Mouse (Mus musculus) layer of hippocampus, adult 18-20 months (tissue): ENCODE data around the gene Atad3a. TPM values are rescaled to one million over a fixed set of nuclear protein-coding genes. Genes with fewer than 3 reads are reported as not detected.

ENCODE experiments used
- DNase-seq, 2 experiments: peaks; one replicate each; pipeline ENCODE4 v3.0.0; 2022; ENCODE audit warnings: low spot score in 2 of 2
- microRNA-seq, 2 experiments: library from miRNA; unstranded; fragments of <30 nt; microRNA quantifications; one replicate each; pipeline ENCODE4 v1.2.0; 2021
- total RNA-seq, 2 experiments: library from RNA; stranded (reverse); gene quantifications; 2 replicates each; pipeline ENCODE4 v1.2.3; 2021

The Atad3a gene
- total RNA-seq, 2 experiments from 2014 or later: 50.6 to 50.9 TPM

DNA sequence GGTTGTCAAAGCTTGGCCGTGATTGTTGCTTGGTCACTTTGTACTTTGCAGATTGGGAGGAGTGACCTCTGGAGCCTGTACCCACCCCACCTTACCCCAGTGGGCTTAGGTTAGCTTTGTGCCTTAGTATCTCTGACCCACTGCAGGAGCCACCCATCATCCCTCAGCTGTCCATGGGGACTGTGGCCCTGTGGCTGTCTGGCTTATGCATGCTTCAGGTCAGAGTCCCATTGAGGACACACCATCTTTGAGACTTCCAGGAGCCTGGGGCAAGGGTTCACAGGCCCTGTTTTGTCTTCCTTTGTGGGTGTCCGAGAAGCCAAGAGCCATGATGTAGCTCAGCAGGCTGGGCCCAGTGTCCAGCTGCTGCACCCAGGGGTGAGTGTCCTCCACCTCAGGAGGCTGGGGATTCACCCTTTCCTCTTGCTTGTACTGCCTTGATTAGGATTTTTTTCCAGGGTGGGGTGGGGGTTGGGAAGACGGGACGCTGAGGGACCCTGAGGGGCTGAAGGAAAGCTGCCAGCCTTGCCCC lies 65.3 kb downstream of the Atad3a start:
- no peak for DNase-seq

DNA sequence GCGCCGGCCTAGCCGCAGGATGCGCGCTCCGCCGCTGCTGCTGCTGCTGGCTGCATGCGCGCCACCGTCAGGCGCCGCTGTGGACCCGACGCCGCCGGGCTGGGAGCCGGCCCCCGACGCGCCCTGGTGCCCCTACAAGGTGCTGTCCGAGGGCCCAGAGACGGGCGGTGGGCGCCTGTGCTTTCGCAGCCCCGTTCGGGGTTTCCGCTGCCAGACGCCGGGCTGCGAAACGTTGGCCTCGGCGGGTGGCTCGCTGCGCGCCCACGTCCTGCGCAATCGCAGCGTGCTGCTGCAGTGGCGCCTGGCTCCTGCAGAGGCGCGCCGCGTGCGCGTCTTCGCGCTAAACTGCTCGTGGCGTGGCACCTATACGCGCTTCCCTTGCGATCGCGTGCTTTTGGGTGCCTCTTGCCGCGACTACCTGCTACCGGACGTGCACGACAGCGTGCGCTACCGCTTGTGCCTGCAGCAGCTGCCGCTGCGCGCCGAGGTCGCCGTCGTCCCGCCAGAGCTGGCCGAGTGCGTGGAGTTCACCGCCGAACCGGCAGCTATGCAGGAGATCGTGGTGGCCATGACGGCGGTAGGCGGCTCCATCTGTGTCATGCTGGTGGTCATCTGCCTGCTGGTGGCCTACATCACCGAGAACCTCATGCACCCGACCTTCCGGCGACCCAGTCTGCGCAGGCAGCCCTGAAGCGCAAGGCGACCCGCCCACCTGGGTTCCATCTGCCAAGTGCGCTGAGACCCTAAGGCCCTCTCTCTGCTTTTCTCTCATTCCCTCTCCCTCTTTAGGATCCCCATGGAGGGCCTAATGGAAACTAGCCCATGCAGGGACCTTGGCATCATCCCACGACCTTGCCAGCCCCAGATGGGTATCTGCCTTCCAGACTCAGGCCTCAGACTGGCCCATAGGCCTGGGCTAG lies 66.2 kb downstream of the Atad3a start:
- peak; percentile 81 to 83 for DNase-seq

DNA sequence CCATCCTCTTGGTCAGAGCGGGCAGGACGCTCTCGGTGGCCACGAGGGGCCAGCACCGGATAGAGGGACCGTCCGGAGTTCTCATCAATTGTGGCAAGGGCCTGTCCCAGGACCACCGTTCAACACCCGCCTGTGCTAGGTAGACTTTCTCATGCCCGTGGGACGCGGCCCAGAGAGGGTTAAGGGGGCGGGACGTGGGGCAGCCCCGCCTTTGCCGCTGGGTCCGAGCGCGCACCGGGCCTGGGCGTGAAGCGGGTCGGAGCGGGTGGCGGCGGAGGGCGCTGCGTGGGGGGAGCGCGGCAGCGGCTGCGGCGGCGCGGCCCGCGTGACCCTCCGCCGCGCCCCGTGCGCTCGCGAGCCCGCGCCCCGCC lies 66.8 kb downstream of the Atad3a start, which contains the start of gene Fndc10:
Gene Fndc10 (plus strand): TSS at position 232 of the 371 bp plus-strand sequence.
- peak; percentile 72 to 73 for DNase-seq

DNA sequence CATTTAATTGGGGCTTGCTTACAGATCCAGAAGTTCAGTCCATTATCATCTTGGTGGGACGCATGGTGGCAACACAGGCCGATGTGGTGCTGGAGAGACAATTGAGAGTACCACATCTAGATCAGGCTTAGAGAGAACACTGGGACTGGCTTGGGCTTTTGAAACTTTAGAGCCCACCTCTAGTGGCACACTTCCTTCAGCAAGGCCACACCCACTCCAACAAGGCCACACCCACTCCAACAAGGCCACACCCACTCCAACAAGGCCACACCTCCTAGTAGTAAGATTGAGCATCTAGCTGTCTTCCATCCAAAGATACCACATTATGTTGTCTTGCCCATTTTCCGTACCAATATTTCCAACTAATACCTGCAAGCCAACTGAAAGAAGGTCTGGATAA lies 68.5 kb downstream of the Atad3a start:
- no peak for DNase-seq

Small RNAs within 50 kb of the gene (microRNA-seq; reads per million reads assigned to microRNA genes)
- gene Gm27743: 0 reads per million in 2 experiments

Other genes with a start within 250 kb of the Atad3a start
- 10 to 100 TPM; 65.4 to 69.2 TPM for gene Nadk, start 198.7 kb downstream of the Atad3a start, total RNA-seq
- gene Slc35e2, start 159.7 kb downstream of the Atad3a start, total RNA-seq: 10 to 100 TPM; 39.3 to 42.3 TPM
- 10 to 100 TPM; 45.3 to 47.0 TPM for gene Cdk11b, start 136.2 kb downstream of the Atad3a start, total RNA-seq
- gene Gm10563, start 115.7 kb downstream of the Atad3a start, total RNA-seq: not detected
- 1 to 10 TPM; 2.8 to 4.2 TPM for gene Mmp23, start 107.7 kb downstream of the Atad3a start, total RNA-seq
- 100 to 1,000 TPM; 106 to 112 TPM for gene Mib2, start 91.9 kb downstream of the Atad3a start, total RNA-seq
- 10 to 100 TPM; 23.3 to 23.5 TPM for gene Fndc10, start 66.8 kb downstream of the Atad3a start, total RNA-seq
- 10 to 100 TPM; 81.4 to 89.1 TPM for gene Ssu72, start 56.3 kb downstream of the Atad3a start, total RNA-seq
- 10 to 100 TPM; 35.8 to 39.5 TPM for gene Tmem240, start 26.3 kb downstream of the Atad3a start, total RNA-seq
- gene Vwa1, start 13.6 kb upstream of the Atad3a start, total RNA-seq: 10 to 100 TPM; 10.4 to 11.9 TPM
- gene Tmem88b, start 24.8 kb upstream of the Atad3a start, total RNA-seq: 10 to 100 TPM; 25.6 to 30.8 TPM
- not detected for gene Ankrd65, start 29.3 kb upstream of the Atad3a start, total RNA-seq
- gene Mrpl20, start 41.8 kb upstream of the Atad3a start, total RNA-seq: 10 to 100 TPM; 74.7 to 91.6 TPM
- 10 to 100 TPM; 70.4 to 79.3 TPM for gene Ccnl2, start 51.4 kb upstream of the Atad3a start, total RNA-seq
- 100 to 1,000 TPM in 1 of 2 experiments, 10 to 100 TPM in 1; 97.4 to 106 TPM for gene Aurkaip1, start 70.2 kb upstream of the Atad3a start, total RNA-seq
- gene Mxra8, start 78.6 kb upstream of the Atad3a start, total RNA-seq: 1 to 10 TPM; 5.6 to 6.9 TPM
- gene Dvl1, start 86.3 kb upstream of the Atad3a start, total RNA-seq: 10 to 100 TPM; 85.4 to 86.9 TPM
- gene Tas1r3, start 102.3 kb upstream of the Atad3a start, total RNA-seq: under 1 TPM; 0.30 to 0.35 TPM
- gene Cptp, start 108.3 kb upstream of the Atad3a start, total RNA-seq: 10 to 100 TPM; 31.9 to 33.2 TPM
- gene Ints11, start 108.5 kb upstream of the Atad3a start, total RNA-seq: 10 to 100 TPM; 29.0 to 33.8 TPM
- gene Pusl1, start 130.7 kb upstream of the Atad3a start, total RNA-seq: 10 to 100 TPM; 45.8 to 54.9 TPM
- gene Acap3, start 130.7 kb upstream of the Atad3a start, total RNA-seq: 100 to 1,000 TPM; 105 to 120 TPM
- 10 to 100 TPM; 68.2 to 70.8 TPM for gene Ube2j2, start 182.7 kb upstream of the Atad3a start, total RNA-seq
- gene C1qtnf12, start 201.2 kb upstream of the Atad3a start, total RNA-seq: 10 to 100 TPM; 15.7 to 16.8 TPM
- gene B3galt6, start 231.6 kb upstream of the Atad3a start, total RNA-seq: 10 to 100 TPM in 1 of 2 experiments, 1 to 10 TPM in 1; 9.3 to 10.3 TPM
- gene Sdf4, start 231.8 kb upstream of the Atad3a start, total RNA-seq: 100 to 1,000 TPM; 202 to 203 TPM